Mouse (Mus musculus): ENCODE measurements around the gene Pacsin3. TPM values are rescaled to one million over a fixed set of nuclear protein-coding genes. Genes with fewer than 3 reads are reported as not detected.

Gene Pacsin3
- polyA plus RNA-seq, 1 experiment from 2014 or later = 28.1 TPM

- WGBS = 91% methylated on average over 7 of the region's 7 CpGs
- Histone ChIP-seq H3K36me3 (replicated peaks) (peaks cover 4% of the 10 kb centered on the region; the same call in 1 of the 2 replicates), H3K27me3 (no peaks in the 10 kb centered on the region)
Observed at GRCm38 (mm10) chr2:91314184-91314583, 58.4 kb downstream of the Pacsin3 start.

More at GRCm38 (mm10) chr2:91314184-91314583, 58.4 kb downstream of the Pacsin3 start:
- Histone ChIP-seq H3K4me3 (replicated peaks) (no peak overlapping the region), H3K27ac (no peak overlapping the region), H3K9ac (no peak overlapping the region), H3K9me3 (no peaks in the 10 kb centered on the region), H3K4me2 (no peak overlapping the region), H3K4me1 (peaks cover 14% of the 10 kb centered on the region)
- ATAC-seq (ENCODE audit: low FRiP score) = no peak

Other genes with a start within 250 kb of the Pacsin3 start
- gene Rapsn, start 220.3 kb upstream of the Pacsin3 start, polyA plus RNA-seq (2016; fragmentation: Nextera tagmentation; extraction: Ambion mirVana) = 1.9 and 2.6 TPM in 2 replicates
- 294 and 301 TPM in 2 replicates for gene Psmc3, start 201.9 kb upstream of the Pacsin3 start, polyA plus RNA-seq (2016; fragmentation: Nextera tagmentation; extraction: Ambion mirVana)
- 22.6 and 24.3 TPM in 2 replicates for gene Slc39a13, start 185.5 kb upstream of the Pacsin3 start, polyA plus RNA-seq (2016; fragmentation: Nextera tagmentation; extraction: Ambion mirVana)
- 1.7 and 2.7 TPM in 2 replicates for gene Spi1, start 173.6 kb upstream of the Pacsin3 start, polyA plus RNA-seq (2016; fragmentation: Nextera tagmentation; extraction: Ambion mirVana)
- 0.14 and 0.19 TPM in 2 replicates for gene Mybpc3, start 137.8 kb upstream of the Pacsin3 start, polyA plus RNA-seq (2016; fragmentation: Nextera tagmentation; extraction: Ambion mirVana)
- gene Madd, start 72.1 kb upstream of the Pacsin3 start, polyA plus RNA-seq (2016; fragmentation: Nextera tagmentation; extraction: Ambion mirVana) = 39.1 and 41.2 TPM in 2 replicates
- 1.4 TPM in 2 replicates for gene Nr1h3, start 53.1 kb upstream of the Pacsin3 start, polyA plus RNA-seq (2016; fragmentation: Nextera tagmentation; extraction: Ambion mirVana)
- gene Acp2, start 53.1 kb upstream of the Pacsin3 start, polyA plus RNA-seq (2016; fragmentation: Nextera tagmentation; extraction: Ambion mirVana) = 33.2 and 33.9 TPM in 2 replicates
- gene Ddb2, start 19.0 kb upstream of the Pacsin3 start, polyA plus RNA-seq (2016; fragmentation: Nextera tagmentation; extraction: Ambion mirVana) = 10.3 TPM in 2 replicates
- 93.2 and 97.1 TPM in 2 replicates for gene Arfgap2, start 9.0 kb downstream of the Pacsin3 start, polyA plus RNA-seq (2016; fragmentation: Nextera tagmentation; extraction: Ambion mirVana)
- 110 and 114 TPM in 2 replicates for gene 1110051M20Rik, start 188.8 kb downstream of the Pacsin3 start, polyA plus RNA-seq (2016; fragmentation: Nextera tagmentation; extraction: Ambion mirVana)
- 9.1 and 9.5 TPM in 2 replicates for gene Lrp4, start 201.6 kb downstream of the Pacsin3 start, polyA plus RNA-seq (2016; fragmentation: Nextera tagmentation; extraction: Ambion mirVana)

Measured in forebrain, embryonic 12.5 days (tissue).